Mouse (Mus musculus) testis, adult 10 weeks (tissue): ENCODE data around the gene Mpv17l2. TPM values are rescaled to one million over a fixed set of nuclear protein-coding genes. Genes with fewer than 3 reads are reported as not detected.

Experiments
- polyA plus RNA-seq: library from polyadenylated mRNA; stranded (reverse); fragments of 350-450 nt; fragmentation: Illumina TruSeq; extraction: RNeasy Lipid Tissue Mini Kit (QIAGEN cat#74804); gene quantifications from one replicate; pipeline ENCODE4 v1.2.3, GENCODE M21; 2014; ENCODE audit warnings: low read depth, low replicate concordance

The Mpv17l2 gene
- 0.29 TPM for polyA plus RNA-seq

GRCm38 (mm10) chr8:70760775-70761406, at the start of gene Mpv17l2:
Gene Mpv17l2 (minus strand): TSS chr8:70760946.

DNA sequence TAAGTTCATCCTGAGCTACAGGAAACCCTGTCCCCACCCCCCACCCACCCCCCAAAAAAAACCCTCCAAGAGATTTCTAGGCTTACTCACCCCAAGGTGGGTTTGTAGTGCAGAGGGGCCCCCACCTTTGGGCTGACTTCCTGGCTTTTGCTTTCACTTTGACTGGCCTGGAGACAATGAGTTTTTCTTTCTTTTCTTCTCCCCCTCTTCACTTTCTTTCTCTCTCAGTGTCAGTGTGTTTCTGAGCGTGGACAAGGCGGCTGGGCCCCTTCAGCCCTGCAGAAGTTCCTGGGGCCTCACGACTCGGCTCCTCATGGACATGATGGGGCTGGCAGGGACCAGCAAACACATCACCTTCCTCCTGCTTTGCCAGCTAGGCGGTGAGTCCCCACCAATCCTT, 47.5 kb upstream of the Mpv17l2 start, which contains the start of gene Il12rb1:
Gene Il12rb1, plus strand, starts transcription at position 211 of the 400 bp plus-strand sequence.

DNA sequence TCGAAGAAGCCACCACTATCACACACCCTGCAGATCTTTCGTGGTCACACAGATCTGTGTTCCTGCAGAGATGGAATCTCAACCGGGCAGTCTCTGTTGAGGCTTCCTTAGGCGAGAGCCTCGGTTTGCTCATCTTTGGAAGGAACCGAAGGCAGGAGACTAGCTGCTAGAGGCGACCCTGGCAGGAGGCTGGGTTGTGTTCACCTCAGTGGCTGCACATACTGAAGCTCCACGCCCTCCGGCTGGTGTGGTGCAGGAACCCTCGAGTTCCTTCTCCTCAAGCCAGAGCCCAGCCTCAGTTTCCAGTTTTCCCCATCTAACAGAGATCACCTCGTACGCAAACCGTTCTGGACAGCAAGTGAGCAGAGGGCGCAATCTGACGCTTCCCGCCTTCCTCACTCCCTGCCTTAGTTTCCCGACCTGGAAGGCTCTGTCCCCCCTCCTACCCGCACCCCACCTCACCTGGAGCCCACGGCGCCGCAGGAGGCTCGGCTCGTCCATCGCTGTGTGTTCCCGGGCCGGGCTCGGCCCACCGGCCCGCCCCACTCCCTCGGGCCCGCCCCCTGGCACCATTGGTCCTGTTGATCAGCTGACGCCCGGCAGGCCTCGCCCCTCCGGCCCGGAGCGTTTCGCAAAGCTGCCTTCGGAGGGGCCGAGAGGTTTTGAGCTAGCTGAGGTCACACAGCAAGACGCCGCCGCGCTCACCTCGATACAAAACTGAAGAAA, 43.9 kb upstream of the Mpv17l2 start, which contains the start of gene Mast3:
Gene Mast3, minus strand, starts transcription at position 574 of the 726 bp plus-strand sequence.

DNA sequence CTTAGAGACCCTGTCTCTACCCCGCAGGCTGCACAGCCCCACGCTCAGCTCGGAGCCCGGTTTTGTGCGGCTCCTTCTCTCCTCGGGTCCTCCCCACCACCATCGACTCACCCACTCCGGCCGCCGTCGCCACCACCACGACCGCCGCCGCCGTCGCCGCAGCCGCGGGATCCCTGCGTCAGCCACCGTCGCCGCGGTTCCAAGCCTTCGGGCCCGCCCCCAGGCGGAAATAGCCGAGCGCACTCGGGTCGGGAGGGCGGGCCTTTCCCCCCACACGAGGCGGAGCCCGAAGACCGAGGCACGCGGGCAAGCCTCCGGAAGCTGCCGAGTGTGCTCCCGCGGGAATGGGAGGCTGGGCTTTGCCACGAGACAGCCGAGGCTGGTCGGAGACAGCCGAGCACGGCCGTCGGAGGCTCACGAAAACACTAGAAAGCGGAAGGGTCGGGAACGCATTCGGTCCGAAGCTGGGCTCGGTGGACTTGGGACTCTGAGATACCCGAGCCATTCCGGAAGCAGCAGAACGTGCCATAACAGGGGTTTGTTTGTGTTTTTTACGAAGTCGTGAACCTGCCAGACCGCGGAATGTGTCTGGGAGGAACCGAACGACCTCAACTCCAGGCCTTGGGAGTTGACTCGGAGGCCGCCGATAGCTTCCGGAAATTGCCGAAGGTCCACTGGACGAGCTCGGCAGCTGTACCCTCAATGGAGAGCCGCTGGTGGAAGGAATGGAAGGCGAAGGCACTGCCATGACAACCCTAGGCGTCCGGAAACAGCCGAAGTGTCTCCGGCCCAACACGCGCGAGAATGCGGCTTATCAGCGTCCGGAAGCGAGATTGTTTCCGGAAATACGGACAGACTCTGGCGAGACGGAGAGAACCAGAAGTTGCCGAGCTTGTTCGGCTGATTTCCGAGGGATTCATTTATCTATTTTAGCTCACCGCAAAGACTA, 16.0 kb upstream of the Mpv17l2 start, which contains the start of gene Pik3r2:
Gene Pik3r2, minus strand, starts transcription at position 218 of the 949 bp plus-strand sequence.

GRCm38 (mm10) chr8:70754043-70754870, 6.5 kb downstream of the Mpv17l2 start, which contains the start of gene Rab3a:
Gene Rab3a (plus strand): TSS chr8:70754679.

GRCm38 (mm10) chr8:70723486-70724210, 37.1 kb downstream of the Mpv17l2 start, which contains the start of gene Pde4c:
Gene Pde4c (plus strand): TSS chr8:70723720.

GRCm38 (mm10) chr8:70718297-70718696, 42.4 kb downstream of the Mpv17l2 start, which contains the start of gene Gm3336:
Gene Gm3336 (plus strand): TSS chr8:70718543.

Other genes starting within 250 kb of the Mpv17l2 start
- 3.0 TPM for gene Fkbp8, start 233.2 kb downstream of the Mpv17l2 start, polyA plus RNA-seq
- gene Kxd1, start 233.0 kb downstream of the Mpv17l2 start, polyA plus RNA-seq: 6.7 TPM
- 1.3 TPM for gene Ell, start 221.5 kb downstream of the Mpv17l2 start, polyA plus RNA-seq
- 0.83 TPM for gene Isyna1, start 166.6 kb downstream of the Mpv17l2 start, polyA plus RNA-seq
- not detected for gene Ssbp4, start 152.1 kb downstream of the Mpv17l2 start, polyA plus RNA-seq
- not detected for gene Lrrc25, start 144.8 kb downstream of the Mpv17l2 start, polyA plus RNA-seq
- gene Gdf15, start 128.5 kb downstream of the Mpv17l2 start, polyA plus RNA-seq: not detected
- gene Pgpep1, start 100.6 kb downstream of the Mpv17l2 start, polyA plus RNA-seq: 1.2 TPM
- 1.1 TPM for gene Lsm4, start 87.7 kb downstream of the Mpv17l2 start, polyA plus RNA-seq
- 5.1 TPM for gene Jund, start 62.0 kb downstream of the Mpv17l2 start, polyA plus RNA-seq
- gene Iqcn, start 57.5 kb downstream of the Mpv17l2 start, polyA plus RNA-seq: 11.0 TPM
- not detected for gene Gm3336, start 42.4 kb downstream of the Mpv17l2 start, polyA plus RNA-seq
- gene Pde4c, start 37.2 kb downstream of the Mpv17l2 start, polyA plus RNA-seq: not detected
- gene Rab3a, start 6.3 kb downstream of the Mpv17l2 start, polyA plus RNA-seq: 0.85 TPM
- gene Pik3r2, start 15.8 kb upstream of the Mpv17l2 start, polyA plus RNA-seq: 0.84 TPM
- gene Mast3, start 44.1 kb upstream of the Mpv17l2 start, polyA plus RNA-seq: 1.0 TPM
- not detected for gene Il12rb1, start 47.5 kb upstream of the Mpv17l2 start, polyA plus RNA-seq
- gene Arrdc2, start 78.8 kb upstream of the Mpv17l2 start, polyA plus RNA-seq: 1.6 TPM
- gene Kcnn1, start 102.3 kb upstream of the Mpv17l2 start, polyA plus RNA-seq: not detected
- gene Ccdc124, start 113.0 kb upstream of the Mpv17l2 start, polyA plus RNA-seq: 0.50 TPM
- gene Slc5a5, start 131.8 kb upstream of the Mpv17l2 start, polyA plus RNA-seq: not detected
- 27.3 TPM for gene Rpl18a, start 136.5 kb upstream of the Mpv17l2 start, polyA plus RNA-seq
- 1.9 TPM for gene Map1s, start 145.0 kb upstream of the Mpv17l2 start, polyA plus RNA-seq